Mouse (Mus musculus) ES-E14 (cell line): ENCODE data around the gene Trp53.

Experiments used
- CHD2 ChIP-seq: IDR thresholded peaks from 2 replicates; pipeline ENCODE4 v1.6.1; 2014; ENCODE audit warnings: mild to moderate bottlenecking, low read depth, low read length, inconsistent platforms
- ZC3H11A ChIP-seq: IDR thresholded peaks from 2 replicates; pipeline ENCODE4 v1.6.1; 2012; ENCODE audit warnings: low read depth, mild to moderate bottlenecking, inconsistent platforms, low read length, borderline replicate concordance

- TF ChIP-seq CHD2: no peak
- no peak for TF ChIP-seq ZC3H11A
Measured at GRCm38 (mm10) chr11:69559851-69560765, 20.1 kb upstream of the Trp53 start, which contains the start of gene Efnb3.
